In genomic region chr5:137596601-137597261, GRCm38 (mm10) we compare ENCODE assay signal across 8 mouse cellular contexts. TPM values are rescaled to one million over a fixed set of nuclear protein-coding genes. Genes with fewer than 3 reads are reported as not detected.
DNase-seq lines count a peak whose midpoint lies in the region; ATAC-seq and TF ChIP-seq lines count a peak whose summit lies in the region.

No protein-coding gene starts in this region.

- H3K36me3 ChIP-seq in neural tube, embryonic 11.5 days (ENCODE audit: control insufficient read depth, insufficient read depth, low read length) = peaks cover 2% of the 10 kb centered on the region; the same call in 1 of the 2 replicates
- H3K36me3 ChIP-seq in forebrain, embryonic 13.5 days (ENCODE audit: poor library complexity, severe bottlenecking) = peaks cover 14% of the 10 kb centered on the region
- H3K36me3 ChIP-seq in liver, embryonic 12.5 days = peaks cover 16% of the 10 kb centered on the region
- no peaks in the 10 kb centered on the region for H3K36me3 ChIP-seq in small intestine, adult 2 months (ENCODE audit: control insufficient read depth, insufficient read depth, low read length)

- ATAC-seq in neural tube, embryonic 11.5 days (ENCODE audit: insufficient read depth, low FRiP score, low TSS enrichment) = no peak
- ATAC-seq in forebrain, embryonic 13.5 days = no peak
- no peak for ATAC-seq in liver, embryonic 12.5 days

- H3K9ac ChIP-seq in neural tube, embryonic 11.5 days (ENCODE audit: low read length) = no peak overlapping the region
- no peak overlapping the region for H3K9ac ChIP-seq in forebrain, embryonic 13.5 days
- peak overlapping the region; percentile 33; the same call in 1 of the 2 replicates for H3K9ac ChIP-seq in liver, embryonic 12.5 days

- H3K4me2 ChIP-seq in neural tube, embryonic 11.5 days (ENCODE audit: low read depth) = peak overlapping the region; percentile 26; the same call in 1 of the 2 replicates
- H3K4me2 ChIP-seq in forebrain, embryonic 13.5 days = peak overlapping the region; percentile 27
- peak overlapping the region; percentile 63 for H3K4me2 ChIP-seq in liver, embryonic 12.5 days

- H3K27ac ChIP-seq in neural tube, embryonic 11.5 days (ENCODE audit: low read depth, low read length) = no peak overlapping the region
- no peak overlapping the region for H3K27ac ChIP-seq in forebrain, embryonic 13.5 days
- peak overlapping the region; percentile 76 for H3K27ac ChIP-seq in liver, embryonic 12.5 days
- H3K27ac ChIP-seq in small intestine, adult 2 months (ENCODE audit: insufficient read depth, low read depth, low read length) = no peak overlapping the region
- no peak overlapping the region for H3K27ac ChIP-seq in layer of hippocampus, adult 2 months

- H3K4me1 ChIP-seq in neural tube, embryonic 11.5 days (ENCODE audit: control insufficient read depth, insufficient read depth, low read length) = peaks cover 10% of the 10 kb centered on the region; the same call in 1 of the 2 replicates
- H3K4me1 ChIP-seq in forebrain, embryonic 13.5 days = peaks cover 16% of the 10 kb centered on the region
- H3K4me1 ChIP-seq in liver, embryonic 12.5 days = peaks cover 44% of the 10 kb centered on the region
- H3K4me1 ChIP-seq in small intestine, adult 2 months (ENCODE audit: control insufficient read depth, insufficient read depth, insufficient read length, low read length) = peaks cover 8% of the 10 kb centered on the region

- no peak for TF ChIP-seq POLR2A in small intestine, adult 2 months (IDR thresholded peaks at IDR 0.05; ENCODE audit: low read depth, low read length)

- intact Hi-C loops in left cerebral cortex, postnatal 10 days (cut with DNase I) = no loop called here

- no peak for TF ChIP-seq CTCF in small intestine, adult 2 months (IDR thresholded peaks at IDR 0.05; ENCODE audit: extremely low read depth, insufficient read length, insufficient replicate concordance, low read depth, low read length)
- TF ChIP-seq CTCF in layer of hippocampus, adult 2 months (conservative IDR thresholded peaks at IDR 0.05) = no peak

- no peaks in the 10 kb centered on the region for H3K9me3 ChIP-seq in neural tube, embryonic 11.5 days (ENCODE audit: control insufficient read depth, low read length)
- H3K9me3 ChIP-seq in forebrain, embryonic 13.5 days (replicated peaks) = no peaks in the 10 kb centered on the region
- H3K9me3 ChIP-seq in liver, embryonic 12.5 days (replicated peaks) = no peaks in the 10 kb centered on the region

- 29% methylated on average over 26 of the region's 30 CpGs for WGBS in neural tube, embryonic 11.5 days
- WGBS in forebrain, embryonic 13.5 days = 34% methylated on average over 26 of the region's 30 CpGs
- 29% methylated on average over 30 of the region's 30 CpGs for WGBS in liver, embryonic 12.5 days (ENCODE audit: insufficient replicate concordance)
- WGBS in small intestine, adult 2 months = 69% methylated on average over 28 of the region's 30 CpGs

- no peak for DNase-seq in neural tube, embryonic 11.5 days (ENCODE audit: low spot score)
- DNase-seq in neural tube, embryonic 10.5 days (ENCODE audit: extremely low spot score, low spot score) = no peak
- no peak for DNase-seq in layer of hippocampus, adult 2 months (ENCODE audit: low spot score in 2 of 2)
- no peak for DNase-seq in gastrocnemius, postnatal 4 days (ENCODE audit: low spot score in 2 of 2)
- no peak for DNase-seq in left cerebral cortex, postnatal 10 days (ENCODE audit: extremely low spot score in 1 of 2, low spot score in 2 of 2)

- H3K4me3 ChIP-seq in neural tube, embryonic 11.5 days (ENCODE audit: low read depth, low read length) = no peak overlapping the region
- no peak overlapping the region for H3K4me3 ChIP-seq in forebrain, embryonic 13.5 days
- H3K4me3 ChIP-seq in liver, embryonic 12.5 days = peak overlapping the region; percentile 34
- peak overlapping the region; percentile 21 for H3K4me3 ChIP-seq in small intestine, adult 2 months (ENCODE audit: low read depth, low read length)
- no peak overlapping the region for H3K4me3 ChIP-seq in layer of hippocampus, adult 2 months

- H3K27me3 ChIP-seq in neural tube, embryonic 11.5 days (ENCODE audit: control insufficient read depth, insufficient read depth, low read length) = no peaks in the 10 kb centered on the region
- H3K27me3 ChIP-seq in forebrain, embryonic 13.5 days = no peaks in the 10 kb centered on the region
- H3K27me3 ChIP-seq in liver, embryonic 12.5 days (replicated peaks) = no peaks in the 10 kb centered on the region
- H3K27me3 ChIP-seq in small intestine, adult 2 months (ENCODE audit: control insufficient read depth, insufficient read depth, low read length) = no peaks in the 10 kb centered on the region

RNA-seq across cellular contexts. Expression of gene Mospd3, which starts 4.1 kb away (rescaled TPM):
- polyA plus RNA-seq in neural tube, embryonic 11.5 days (2014; fragmentation: Nextera tagmentation; extraction: Ambion mirVana) = 27.8 and 28.5 TPM in 2 replicates
- 31.1 and 31.9 TPM in 2 replicates for polyA plus RNA-seq in forebrain, embryonic 13.5 days (2015; fragmentation: Nextera tagmentation; extraction: Ambion mirVana)
- polyA plus RNA-seq in liver, embryonic 12.5 days (2016; fragmentation: Nextera tagmentation; extraction: Ambion mirVana) = 45.5 and 48.4 TPM in 2 replicates
- 89.7 and 164 TPM in 2 replicates for polyA plus RNA-seq in small intestine, adult 2 months (2012; rRNA removed)
- total RNA-seq in layer of hippocampus, adult 2 months (2021) = 10 to 100 TPM; 26.2 to 29.3 TPM
- 10 to 100 TPM; 31.1 to 35.3 TPM for total RNA-seq in gastrocnemius, postnatal 4 days (2021)
- total RNA-seq in left cerebral cortex, postnatal 10 days (2021) = 10 to 100 TPM; 38.8 to 43.1 TPM

RNA-seq across cellular contexts. Expression of gene Pcolce, which starts 16.9 kb away (rescaled TPM):
- polyA plus RNA-seq in neural tube, embryonic 11.5 days (2014; fragmentation: Nextera tagmentation; extraction: Ambion mirVana) = 75.5 and 91.9 TPM in 2 replicates
- 6.9 and 7.1 TPM in 2 replicates for polyA plus RNA-seq in forebrain, embryonic 13.5 days (2015; fragmentation: Nextera tagmentation; extraction: Ambion mirVana)
- 21.1 and 22.1 TPM in 2 replicates for polyA plus RNA-seq in liver, embryonic 12.5 days (2016; fragmentation: Nextera tagmentation; extraction: Ambion mirVana)
- 30.4 and 31.1 TPM in 2 replicates for polyA plus RNA-seq in small intestine, adult 2 months (2012; rRNA removed)
- total RNA-seq in layer of hippocampus, adult 2 months (2021) = 1 to 10 TPM; 6.1 to 8.4 TPM
- 100 to 1,000 TPM; 362 to 399 TPM for total RNA-seq in gastrocnemius, postnatal 4 days (2021)
- total RNA-seq in left cerebral cortex, postnatal 10 days (2021) = 10 to 100 TPM; 11.4 to 12.3 TPM

RNA-seq across cellular contexts. Expression of gene Tfr2, which starts 27.1 kb away (rescaled TPM):
- 0.97 and 1.2 TPM in 2 replicates for polyA plus RNA-seq in neural tube, embryonic 11.5 days (2014; fragmentation: Nextera tagmentation; extraction: Ambion mirVana)
- polyA plus RNA-seq in forebrain, embryonic 13.5 days (2015; fragmentation: Nextera tagmentation; extraction: Ambion mirVana) = 1.2 and 1.5 TPM in 2 replicates
- polyA plus RNA-seq in liver, embryonic 12.5 days (2016; fragmentation: Nextera tagmentation; extraction: Ambion mirVana) = 51.0 and 53.9 TPM in 2 replicates
- 0.20 and 0.52 TPM in 2 replicates for polyA plus RNA-seq in small intestine, adult 2 months (2012; rRNA removed)
- 10 to 100 TPM; 16.7 to 20.2 TPM for total RNA-seq in layer of hippocampus, adult 2 months (2021)
- under 1 TPM; 0.29 to 0.31 TPM for total RNA-seq in gastrocnemius, postnatal 4 days (2021)
- 10 to 100 TPM; 23.7 to 26.7 TPM for total RNA-seq in left cerebral cortex, postnatal 10 days (2021)

RNA-seq across cellular contexts. Expression of gene Fbxo24, which starts 32.1 kb away (rescaled TPM):
- 0.21 TPM in 1 of 2 replicates, not detected in the other for polyA plus RNA-seq in neural tube, embryonic 11.5 days (2014; fragmentation: Nextera tagmentation; extraction: Ambion mirVana)
- polyA plus RNA-seq in forebrain, embryonic 13.5 days (2015; fragmentation: Nextera tagmentation; extraction: Ambion mirVana) = 0.14 and 0.22 TPM in 2 replicates
- polyA plus RNA-seq in liver, embryonic 12.5 days (2016; fragmentation: Nextera tagmentation; extraction: Ambion mirVana) = 0.10 TPM in 1 of 2 replicates, not detected in the other
- 0.08 and 0.19 TPM in 2 replicates for polyA plus RNA-seq in small intestine, adult 2 months (2012; rRNA removed)
- total RNA-seq in layer of hippocampus, adult 2 months (2021) = under 1 TPM in 1 of 2 experiments, not detected in 1; 0.56 TPM
- under 1 TPM; 0.74 to 0.80 TPM for total RNA-seq in gastrocnemius, postnatal 4 days (2021)
- total RNA-seq in left cerebral cortex, postnatal 10 days (2021) = under 1 TPM; 0.19 to 0.26 TPM

RNA-seq across cellular contexts. Expression of gene Lrch4, which starts 32.2 kb away (rescaled TPM):
- 31.6 and 39.0 TPM in 2 replicates for polyA plus RNA-seq in neural tube, embryonic 11.5 days (2014; fragmentation: Nextera tagmentation; extraction: Ambion mirVana)
- 24.5 and 25.0 TPM in 2 replicates for polyA plus RNA-seq in forebrain, embryonic 13.5 days (2015; fragmentation: Nextera tagmentation; extraction: Ambion mirVana)
- polyA plus RNA-seq in liver, embryonic 12.5 days (2016; fragmentation: Nextera tagmentation; extraction: Ambion mirVana) = 33.4 and 36.0 TPM in 2 replicates
- polyA plus RNA-seq in small intestine, adult 2 months (2012; rRNA removed) = 38.4 and 54.1 TPM in 2 replicates
- total RNA-seq in layer of hippocampus, adult 2 months (2021) = 10 to 100 TPM; 25.4 to 28.1 TPM
- 10 to 100 TPM; 19.2 to 23.0 TPM for total RNA-seq in gastrocnemius, postnatal 4 days (2021)
- 10 to 100 TPM; 15.1 to 15.6 TPM for total RNA-seq in left cerebral cortex, postnatal 10 days (2021)

Comparison
In these comparisons a context has a peak if more than half of its experiments do, and no peak if none do; other contexts are left out.
1. H3K4me3 ChIP-seq: peak in liver, embryonic 12.5 days (single experiment) and small intestine, adult 2 months (single experiment); none in neural tube, embryonic 11.5 days (single experiment), forebrain, embryonic 13.5 days (single experiment) and layer of hippocampus, adult 2 months (single experiment).
2. RNA of gene Tfr2, which starts 27.1 kb away (polyA plus RNA-seq): 51.0 to 53.9 TPM in liver, embryonic 12.5 days; 1.2 to 1.5 TPM in forebrain, embryonic 13.5 days, 0.97 to 1.2 TPM in neural tube, embryonic 11.5 days and 0.20 to 0.52 TPM in small intestine, adult 2 months; every median in the first group is over 10 times any median in the second.
3. Peak in every context shown above with its lines, with median percentiles within 50 percentile points of each other: H3K4me2 ChIP-seq.